In genomic region chr1:72878473-72879318, GRCm38 (mm10) we compare ENCODE assay signal across 9 mouse cellular contexts. TPM values are rescaled to one million over a fixed set of nuclear protein-coding genes. Genes with fewer than 3 reads are reported as not detected.
DNase-seq lines count a peak whose midpoint lies in the region; ATAC-seq and TF ChIP-seq lines count a peak whose summit lies in the region.
"Had no signal": no experiment of that assay in that cellular context is flagged by ENCODE, and none has a peak within 500 bp of the region (broad histone marks: within the 10 kb centered on the region; RNA-seq: fewer than 3 reads in every experiment).

No protein-coding gene starts in this region.

- peak overlapping the region; percentile 23; the same call in 1 of the 2 replicates for H3K4me2 ChIP-seq in liver, embryonic 11.5 days
- no peak overlapping the region for H3K4me2 ChIP-seq in liver, postnatal 0 days (ENCODE audit: low read depth, low read length)
- peak overlapping the region; percentile 44 for H3K4me2 ChIP-seq in intestine, embryonic 15.5 days (replicated peaks)
- peak overlapping the region; percentile 27 for H3K4me2 ChIP-seq in stomach, embryonic 14.5 days (replicated peaks; ENCODE audit: low read depth, low read length)

- TF ChIP-seq CTCF in liver, postnatal 0 days (IDR thresholded peaks at IDR 0.05; ENCODE audit: low read depth): no peak

- no peaks in the 10 kb centered on the region for H3K9me3 ChIP-seq in liver, embryonic 11.5 days (ENCODE audit: control insufficient read depth, low read length)
- H3K9me3 ChIP-seq in liver, postnatal 0 days (ENCODE audit: low read length): no peaks in the 10 kb centered on the region
- no peaks in the 10 kb centered on the region for H3K9me3 ChIP-seq in intestine, embryonic 15.5 days
- no peaks in the 10 kb centered on the region for H3K9me3 ChIP-seq in stomach, embryonic 14.5 days (ENCODE audit: control insufficient read depth, low read depth, low read length)

- ATAC-seq in frontal cortex, adult (ENCODE audit: low TSS enrichment): peak; percentile 3; the same call in 1 of the 2 replicates
- no peak for ATAC-seq in liver, embryonic 11.5 days (replicated peaks; ENCODE audit: low FRiP score)
- no peak for ATAC-seq in liver, postnatal 0 days
- no peak for ATAC-seq in intestine, embryonic 15.5 days
- no peak for ATAC-seq in stomach, embryonic 14.5 days (ENCODE audit: insufficient number of reproducible peaks, insufficient read depth, low FRiP score, low read depth)
- ATAC-seq in erythroblast, adult 5-6 weeks (replicated peaks; ENCODE audit: low FRiP score, poor library complexity, severe bottlenecking): no peak

- no peaks in the 10 kb centered on the region; the same call in none of the 2 replicates for H3K4me1 ChIP-seq in liver, embryonic 11.5 days (replicated peaks; ENCODE audit: control insufficient read depth, insufficient read depth, low read length)
- peaks cover 4% of the 10 kb centered on the region for H3K4me1 ChIP-seq in liver, postnatal 0 days (ENCODE audit: insufficient read depth)
- H3K4me1 ChIP-seq in intestine, embryonic 15.5 days (replicated peaks): peaks cover 18% of the 10 kb centered on the region
- peaks cover 21% of the 10 kb centered on the region for H3K4me1 ChIP-seq in stomach, embryonic 14.5 days (ENCODE audit: control insufficient read depth, insufficient read depth, low read length)

- TF ChIP-seq EP300 in liver, postnatal 0 days (IDR thresholded peaks at IDR 0.05; ENCODE audit: low read depth): no peak

- H3K9ac ChIP-seq in liver, embryonic 11.5 days (ENCODE audit: low read depth, low read length): no peak overlapping the region
- H3K9ac ChIP-seq in liver, postnatal 0 days (replicated peaks): no peak overlapping the region
- H3K9ac ChIP-seq in intestine, embryonic 15.5 days: no peak overlapping the region
- no peak overlapping the region; the same call in 1 of the 2 replicates for H3K9ac ChIP-seq in stomach, embryonic 14.5 days (replicated peaks; ENCODE audit: low read depth, low read length)

- peaks cover 37% of the 10 kb centered on the region for H3K27me3 ChIP-seq in liver, embryonic 11.5 days (replicated peaks; ENCODE audit: control insufficient read depth, insufficient read depth, low read length)
- peaks cover 42% of the 10 kb centered on the region for H3K27me3 ChIP-seq in liver, postnatal 0 days (ENCODE audit: insufficient read depth, low read length)
- no peaks in the 10 kb centered on the region for H3K27me3 ChIP-seq in intestine, embryonic 15.5 days (replicated peaks)
- H3K27me3 ChIP-seq in stomach, embryonic 14.5 days (ENCODE audit: control insufficient read depth, insufficient read depth, low read length): no peaks in the 10 kb centered on the region

- H3K36me3 ChIP-seq in liver, embryonic 11.5 days (ENCODE audit: control insufficient read depth, insufficient read depth, low read length): no peaks in the 10 kb centered on the region
- H3K36me3 ChIP-seq in liver, postnatal 0 days (replicated peaks; ENCODE audit: insufficient read depth, low read length): no peaks in the 10 kb centered on the region
- no peaks in the 10 kb centered on the region for H3K36me3 ChIP-seq in intestine, embryonic 15.5 days
- H3K36me3 ChIP-seq in stomach, embryonic 14.5 days (ENCODE audit: control insufficient read depth, insufficient read depth, low read length): no peaks in the 10 kb centered on the region

- WGBS in liver, embryonic 11.5 days: 59% methylated on average over 25 of the region's 25 CpGs
- whole genome bisulfite sequencing in liver, postnatal 0 days (ENCODE audit: insufficient replicate concordance): 61% methylated on average over 25 of the region's 25 CpGs
- 40% methylated on average over 25 of the region's 25 CpGs for WGBS in intestine, embryonic 15.5 days
- 33% methylated on average over 25 of the region's 25 CpGs for WGBS in stomach, embryonic 14.5 days

- DNase-seq in frontal cortex, postnatal 14 days (ENCODE audit: low spot score in 2 of 2): no peak
- no peak for DNase-seq in liver, embryonic 11.5 days (ENCODE audit: low spot score)
- no peak for DNase-seq in liver, postnatal 0 days
- DNase-seq in thymus, postnatal 10 days (ENCODE audit: low spot score in 2 of 2): no peak
- DNase-seq: spleen, adult 18-20 months had no signal

- H3K27ac ChIP-seq in liver, embryonic 11.5 days (ENCODE audit: low read depth, low read length): no peak overlapping the region
- H3K27ac ChIP-seq in liver, postnatal 0 days (ENCODE audit: low read depth): no peak overlapping the region
- H3K27ac ChIP-seq in intestine, embryonic 15.5 days: peak overlapping the region; percentile 5; the same call in 1 of the 2 replicates
- peak overlapping the region; percentile 53; the same call in 1 of the 2 replicates for H3K27ac ChIP-seq in stomach, embryonic 14.5 days (ENCODE audit: low read length)

- H3K4me3 ChIP-seq in liver, embryonic 11.5 days (ENCODE audit: low read depth, low read length): no peak overlapping the region
- no peak overlapping the region for H3K4me3 ChIP-seq in liver, postnatal 0 days (ENCODE audit: low read depth, low read length)
- no peak overlapping the region for H3K4me3 ChIP-seq in intestine, embryonic 15.5 days (replicated peaks)
- H3K4me3 ChIP-seq in stomach, embryonic 14.5 days (ENCODE audit: low read depth, low read length): no peak overlapping the region

RNA-seq across cellular contexts. Expression of gene Igfbp5, which starts 4.0 kb away (rescaled TPM):
- polyA plus RNA-seq in liver, embryonic 11.5 days (2014; fragmentation: Nextera tagmentation; extraction: Ambion mirVana): 29.3 and 33.8 TPM in 2 replicates
- polyA plus RNA-seq in liver, postnatal 0 days (2015; fragmentation: Nextera tagmentation; extraction: Ambion mirVana): 2.4 and 2.5 TPM in 2 replicates
- 46.2 and 50.7 TPM in 2 replicates for polyA plus RNA-seq in intestine, embryonic 15.5 days (2015; fragmentation: Nextera tagmentation; extraction: Ambion mirVana)
- 126 and 127 TPM in 2 replicates for polyA plus RNA-seq in stomach, embryonic 14.5 days (2014; fragmentation: Nextera tagmentation; extraction: Ambion mirVana)
- total RNA-seq in erythroblast, adult 5-6 weeks (2015; ENCODE audit: low replicate concordance): 2.3 and 3.3 TPM in 2 replicates
- total RNA-seq in erythroblast, adult 5-6 weeks (2017; ENCODE audit: low replicate concordance): 0.42 and 2.5 TPM in 2 replicates

RNA-seq across cellular contexts. Expression of gene Igfbp2, which starts 54.4 kb away (rescaled TPM):
- polyA plus RNA-seq in liver, embryonic 11.5 days (2014; fragmentation: Nextera tagmentation; extraction: Ambion mirVana): 44.0 and 50.5 TPM in 2 replicates
- 3,364 and 3,428 TPM in 2 replicates for polyA plus RNA-seq in liver, postnatal 0 days (2015; fragmentation: Nextera tagmentation; extraction: Ambion mirVana)
- polyA plus RNA-seq in intestine, embryonic 15.5 days (2015; fragmentation: Nextera tagmentation; extraction: Ambion mirVana): 147 and 148 TPM in 2 replicates
- polyA plus RNA-seq in stomach, embryonic 14.5 days (2014; fragmentation: Nextera tagmentation; extraction: Ambion mirVana): 631 and 633 TPM in 2 replicates
- total RNA-seq in erythroblast, adult 5-6 weeks (2015; ENCODE audit: low replicate concordance): not detected in 2 replicates
- not detected in 2 replicates for total RNA-seq in erythroblast, adult 5-6 weeks (2017; ENCODE audit: low replicate concordance)

Comparison
In these comparisons a context has a peak if more than half of its experiments do, and no peak if none do; other contexts are left out.
1. H3K27ac ChIP-seq: peak in intestine, embryonic 15.5 days (single experiment) and stomach, embryonic 14.5 days (single experiment); none in liver, embryonic 11.5 days (single experiment) and liver, postnatal 0 days (single experiment).